Mouse (Mus musculus): ENCODE measurements around the gene Slc22a17.

DNA sequence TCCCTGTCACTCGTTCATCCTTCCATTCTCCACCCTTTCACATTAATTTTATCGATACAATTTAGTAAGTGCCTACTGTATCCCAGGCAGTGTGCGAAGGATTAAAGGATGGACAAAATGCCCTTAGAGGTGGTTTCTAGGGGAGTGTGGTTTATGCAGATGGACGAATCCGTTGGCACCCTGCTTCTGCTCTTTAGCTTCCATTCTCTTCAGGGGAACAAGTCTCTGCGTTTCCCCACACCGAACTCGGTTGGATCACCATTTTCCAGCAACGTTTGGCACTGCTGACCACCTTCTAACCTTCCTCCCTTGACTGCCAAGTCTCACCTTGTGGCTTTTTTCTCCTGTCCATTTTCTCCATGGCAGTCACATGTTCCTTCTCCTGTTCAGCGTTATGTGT is 411 bp upstream of the Slc22a17 start:
- TF ChIP-seq TAL1 (IDR thresholded peaks at IDR 0.05; ENCODE audit: low read length) (no peak), GATA1 (IDR thresholded peaks at IDR 0.05; ENCODE audit: low read length) (no peak)

Data from erythroblast, embryonic 14.5 days (primary cell).